Mouse (Mus musculus) neural tube, embryonic 11.5 days (tissue): ENCODE data around the gene Tekt3. TPM values are rescaled to one million over a fixed set of nuclear protein-coding genes. Genes with fewer than 3 reads are reported as not detected.

Experiments used
- ATAC-seq: fragments of 200-750 bp; cut with Nextera tagmentation; 2 replicates; pipeline ENCODE4 v1.8.0; 2017; ENCODE audit warnings: moderate number of reproducible peaks, mild to moderate bottlenecking, moderate TSS enrichment, moderate library complexity; ENCODE audit not compliant: insufficient read depth, low FRiP score, low TSS enrichment
- DNase-seq: peaks from one replicate; pipeline ENCODE4 v3.0.0-alpha.2; 2015; ENCODE audit warnings: low spot score
- H3K27ac ChIP-seq: fragments of 300-500 bp; sonication (generic); 2 replicates; pipeline ENCODE4 v1.5.1; 2014; ENCODE audit warnings: low read depth, mild to moderate bottlenecking, low read length
- H3K27me3 ChIP-seq: fragments of 300-500 bp; sonication (generic); 2 replicates; pipeline ENCODE4 v1.6.1; 2014; ENCODE audit warnings: mild to moderate bottlenecking, low read length, mixed read lengths; ENCODE audit not compliant: control insufficient read depth, insufficient read depth
- H3K36me3 ChIP-seq: fragments of 300-500 bp; sonication (generic); 2 replicates; pipeline ENCODE4 v1.6.1; 2014; ENCODE audit warnings: mild to moderate bottlenecking, low read length, moderate library complexity, mixed read lengths; ENCODE audit not compliant: control insufficient read depth, insufficient read depth
- H3K4me1 ChIP-seq: fragments of 300-500 bp; sonication (generic); 2 replicates; pipeline ENCODE4 v1.6.1; 2014; ENCODE audit warnings: low read length, mixed read lengths; ENCODE audit not compliant: control insufficient read depth, insufficient read depth
- H3K4me2 ChIP-seq: fragments of 300-500 bp; sonication (generic); 2 replicates; pipeline ENCODE4 v1.6.1; 2014; ENCODE audit warnings: low read depth, mild to moderate bottlenecking, moderate library complexity
- H3K4me3 ChIP-seq: fragments of 300-500 bp; sonication (generic); 2 replicates; pipeline ENCODE4 v1.5.1; 2014; ENCODE audit warnings: low read depth, low read length
- H3K9ac ChIP-seq: fragments of 300-500 bp; sonication (generic); 2 replicates; pipeline ENCODE4 v1.6.1; 2014; ENCODE audit warnings: mild to moderate bottlenecking, low read length
- H3K9me3 ChIP-seq: fragments of 300-500 bp; sonication (generic); 2 replicates; pipeline ENCODE4 v1.6.1; 2016; ENCODE audit warnings: low read length; ENCODE audit not compliant: control insufficient read depth
- WGBS: fragments of 180-500 bp; shearing (Covaris S2); extraction: QIAGEN DNeasy Blood & Tissue Kit; methylation state at CpG from one replicate; pipeline ENCODE4 v1.1.7; 2014; 5-methylcytosine and 5-hydroxymethylcytosine counted together
- polyA plus RNA-seq: library from polyadenylated mRNA; unstranded; fragments of >200 nt; fragmentation: Nextera tagmentation; extraction: Ambion mirVana; gene quantifications from 2 replicates; pipeline ENCODE4 v1.2.1, GENCODE M21; 2014

The Tekt3 gene
- polyA plus RNA-seq, 1 experiment from 2014 or later = not detected

DNA sequence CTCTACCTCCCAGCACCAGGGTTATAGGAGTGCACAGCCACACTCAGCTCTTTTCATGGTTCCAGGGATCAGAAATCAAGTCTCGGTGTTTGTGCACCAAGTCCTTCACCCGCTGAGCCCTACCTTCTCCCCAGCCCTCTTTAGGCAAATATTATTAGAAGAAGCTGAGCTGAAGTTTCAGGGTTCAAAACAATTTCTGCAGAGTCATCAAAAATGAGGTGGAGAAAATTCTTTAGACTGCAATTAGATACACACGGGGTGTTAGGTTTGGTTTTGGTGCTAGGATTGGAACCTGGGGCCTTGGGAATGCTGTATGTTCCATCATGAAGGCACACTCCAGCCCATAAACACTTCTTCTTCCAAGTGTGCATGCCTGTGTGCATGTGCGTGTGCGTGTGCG lies 27.2 kb downstream of the Tekt3 start:
- WGBS = 94% methylated on average over 6 of the region's 6 CpGs
- no peak for DNase-seq

DNA sequence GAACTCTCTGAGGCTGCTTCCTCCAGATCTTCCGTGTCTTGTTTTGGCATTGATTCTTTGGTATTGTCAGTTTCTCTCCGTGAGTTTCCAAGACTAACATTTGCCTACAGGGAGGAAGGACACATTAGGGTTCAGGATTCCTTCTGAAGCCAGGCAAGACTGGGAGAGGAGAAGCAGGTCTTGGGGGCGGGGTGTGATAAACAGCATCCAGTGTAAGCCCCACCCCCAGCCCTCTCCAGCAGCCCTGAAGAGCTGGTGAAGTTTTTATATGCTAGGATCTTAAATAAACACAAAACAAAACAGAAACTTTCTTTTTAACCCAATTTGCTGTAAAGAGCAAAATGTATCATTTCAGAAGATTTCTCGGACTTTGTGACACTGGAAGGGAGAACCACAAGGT lies 28.8 kb downstream of the Tekt3 start:
- ATAC-seq = no peak
- Histone ChIP-seq H3K4me2 (no peak overlapping the region), H3K4me1 (no peaks in the 10 kb centered on the region), H3K36me3 (no peaks in the 10 kb centered on the region), H3K9me3 (no peaks in the 10 kb centered on the region), H3K27ac (no peak overlapping the region), H3K27me3 (no peaks in the 10 kb centered on the region), H3K9ac (no peak overlapping the region), H3K4me3 (no peak overlapping the region)
- WGBS = 54% methylated on average over 4 of the region's 4 CpGs
- DNase-seq = no peak

More for the DNA sequence above, 27.2 kb downstream of the Tekt3 start:
- H3K9me3 ChIP-seq = no peaks in the 10 kb centered on the region
- no peak overlapping the region for H3K4me2 ChIP-seq
- H3K36me3 ChIP-seq = no peaks in the 10 kb centered on the region
- H3K4me3 ChIP-seq = no peak overlapping the region
- H3K4me1 ChIP-seq = no peaks in the 10 kb centered on the region
- no peak overlapping the region for H3K9ac ChIP-seq
- no peaks in the 10 kb centered on the region for H3K27me3 ChIP-seq
- no peak overlapping the region for H3K27ac ChIP-seq
- no peak for ATAC-seq

DNA sequence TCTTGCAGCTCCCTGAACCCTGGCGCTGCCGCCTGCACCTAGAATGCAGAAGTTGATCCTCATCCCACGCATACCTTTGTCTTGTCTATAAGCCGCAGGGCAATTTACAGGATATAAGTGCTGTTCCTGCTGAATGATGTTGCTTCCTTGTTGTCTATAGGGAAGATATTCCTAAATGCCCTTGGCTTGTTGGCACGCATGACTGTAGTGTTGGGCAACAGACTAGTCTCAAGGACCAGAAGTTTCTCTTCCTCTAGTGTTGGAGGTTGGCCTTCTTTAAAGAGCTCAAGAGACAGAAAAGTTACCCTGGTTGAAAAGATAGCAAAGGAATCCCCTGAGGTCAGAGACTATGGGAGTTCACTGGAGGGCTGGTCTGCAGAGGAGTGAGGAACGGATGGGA lies 29.5 kb downstream of the Tekt3 start:
- no peak for DNase-seq
- Histone ChIP-seq H3K4me1 (no peaks in the 10 kb centered on the region), H3K9ac (no peak overlapping the region), H3K4me2 (no peak overlapping the region), H3K27me3 (no peaks in the 10 kb centered on the region), H3K9me3 (no peaks in the 10 kb centered on the region), H3K27ac (no peak overlapping the region), H3K36me3 (no peaks in the 10 kb centered on the region), H3K4me3 (no peak overlapping the region)
- 89% methylated on average over 6 of the region's 6 CpGs for WGBS
- no peak for ATAC-seq

DNA sequence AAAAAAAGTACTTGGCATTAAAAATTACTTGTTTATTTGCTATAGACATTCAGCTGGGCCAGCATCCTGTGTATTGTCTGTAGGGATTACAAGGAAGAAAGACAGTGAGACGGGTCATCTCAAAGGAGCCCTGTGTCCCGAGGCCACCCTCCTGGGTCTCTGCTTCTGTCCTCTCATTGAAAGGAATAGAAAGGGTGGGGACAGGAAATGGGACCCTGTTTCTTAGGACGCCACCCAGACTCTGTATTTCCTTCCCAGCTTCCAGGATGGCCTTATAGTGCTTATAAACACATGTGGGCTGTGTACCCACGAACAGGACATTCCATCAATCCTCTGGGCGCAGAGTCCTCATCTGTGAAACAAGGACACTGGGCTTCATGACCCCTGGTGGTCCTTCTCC lies 30.8 kb downstream of the Tekt3 start:
- Histone ChIP-seq H3K27me3 (no peaks in the 10 kb centered on the region), H3K36me3 (no peaks in the 10 kb centered on the region), H3K4me1 (no peaks in the 10 kb centered on the region), H3K27ac (no peak overlapping the region), H3K9ac (no peak overlapping the region), H3K4me2 (no peak overlapping the region), H3K4me3 (no peak overlapping the region), H3K9me3 (no peaks in the 10 kb centered on the region)
- DNase-seq = no peak
- ATAC-seq = no peak
- WGBS = 63% methylated on average over 5 of the region's 5 CpGs

DNA sequence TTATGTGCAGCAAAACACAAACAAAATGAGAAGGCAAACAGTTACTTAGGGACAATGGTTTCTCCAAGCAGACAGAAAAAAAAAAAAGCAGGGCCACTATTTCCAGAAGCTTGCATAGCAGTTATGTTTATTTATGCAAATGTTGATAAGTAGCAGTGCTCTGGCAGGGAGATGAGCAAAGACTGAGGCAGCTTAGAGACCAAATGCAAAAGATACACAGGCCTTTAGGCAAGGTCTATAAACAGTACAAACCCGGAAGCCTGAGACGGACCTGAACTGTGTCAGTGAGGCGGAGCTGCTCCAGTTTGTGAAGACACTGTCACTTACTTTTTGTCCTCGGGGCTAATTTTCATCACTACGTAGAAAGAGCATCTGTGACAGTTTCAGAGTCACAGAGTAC lies 32.1 kb downstream of the Tekt3 start:
- Histone ChIP-seq H3K36me3 (no peaks in the 10 kb centered on the region), H3K4me3 (no peak overlapping the region), H3K9me3 (no peaks in the 10 kb centered on the region), H3K4me1 (no peaks in the 10 kb centered on the region), H3K27ac (no peak overlapping the region), H3K27me3 (no peaks in the 10 kb centered on the region), H3K9ac (no peak overlapping the region), H3K4me2 (no peak overlapping the region)
- DNase-seq (no peak), ATAC-seq (no peak)
- 79% methylated on average over 5 of the region's 5 CpGs for WGBS

DNA sequence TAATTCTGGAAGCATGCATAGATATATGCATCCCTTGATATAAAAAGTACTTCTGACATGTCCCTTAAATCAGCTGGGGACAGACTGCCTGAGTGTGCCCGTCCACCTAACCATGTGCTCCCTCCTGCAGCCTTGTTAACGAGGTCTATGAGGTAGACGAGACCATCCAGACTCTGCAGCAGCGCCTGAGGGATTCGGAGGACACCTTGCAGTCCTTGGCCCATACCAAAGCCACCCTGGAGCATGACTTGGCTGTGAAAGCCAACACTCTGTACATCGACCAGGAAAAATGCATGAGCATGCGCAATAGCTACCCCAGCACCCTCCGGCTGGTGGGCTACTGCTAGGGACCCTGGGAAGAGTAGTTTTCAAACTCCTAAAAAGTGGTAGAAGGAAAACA lies 33.0 kb downstream of the Tekt3 start:
- Histone ChIP-seq H3K27me3 (no peaks in the 10 kb centered on the region), H3K4me3 (no peak overlapping the region), H3K27ac (no peak overlapping the region), H3K9me3 (no peaks in the 10 kb centered on the region), H3K4me1 (no peaks in the 10 kb centered on the region), H3K9ac (no peak overlapping the region), H3K36me3 (no peaks in the 10 kb centered on the region), H3K4me2 (no peak overlapping the region)
- 90% methylated on average over 8 of the region's 8 CpGs for WGBS
- no peak for DNase-seq
- ATAC-seq = no peak

DNA sequence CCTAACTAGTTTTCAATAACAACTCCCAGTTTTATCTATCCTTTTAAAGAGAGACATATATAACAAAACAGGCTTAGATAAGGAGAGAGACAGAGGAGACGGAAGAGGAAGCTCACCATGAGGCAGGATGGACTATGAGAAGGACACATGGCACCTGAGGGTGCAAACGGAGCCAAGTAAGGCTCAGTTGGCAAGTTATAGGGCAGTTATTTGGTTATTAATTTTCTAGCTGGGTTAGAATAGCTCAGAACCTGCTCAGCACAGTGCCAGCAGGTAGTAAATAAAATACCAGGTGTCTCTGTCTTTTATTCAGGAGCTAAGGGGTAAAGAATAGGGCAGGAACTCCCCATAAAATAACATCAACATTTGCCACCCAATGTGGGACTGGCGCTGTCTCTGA lies 36.6 kb downstream of the Tekt3 start:
- Histone ChIP-seq H3K9me3 (no peaks in the 10 kb centered on the region), H3K36me3 (no peaks in the 10 kb centered on the region), H3K9ac (no peak overlapping the region), H3K4me1 (no peaks in the 10 kb centered on the region), H3K27me3 (no peaks in the 10 kb centered on the region), H3K4me2 (no peak overlapping the region), H3K27ac (no peak overlapping the region), H3K4me3 (no peak overlapping the region)
- no peak for ATAC-seq
- WGBS = 69% methylated on average over 3 of the region's 3 CpGs
- DNase-seq = no peak

DNA sequence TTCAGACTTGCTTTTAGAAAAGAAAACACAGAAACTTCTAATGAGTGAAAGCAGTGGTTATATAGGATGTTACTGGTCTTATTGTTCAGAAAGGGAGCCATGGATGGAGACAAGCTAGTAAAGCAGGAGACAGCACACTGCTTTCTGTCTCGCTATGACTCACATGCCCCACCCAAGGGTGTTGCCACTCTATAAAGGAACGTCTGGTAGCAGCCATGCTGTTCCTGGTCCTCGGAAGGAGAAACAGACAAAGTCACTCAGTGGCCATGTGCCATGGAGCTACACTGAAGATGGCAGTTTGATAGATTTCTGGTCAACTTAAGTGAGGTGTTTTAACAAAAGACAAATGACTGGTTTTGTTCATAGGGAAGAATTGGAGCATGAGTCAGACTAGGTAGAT lies 37.9 kb downstream of the Tekt3 start:
- no peak for ATAC-seq
- H3K4me2 ChIP-seq = no peak overlapping the region
- no peak overlapping the region for H3K27ac ChIP-seq
- WGBS = 78% methylated on average over 3 of the region's 3 CpGs
- H3K27me3 ChIP-seq = no peaks in the 10 kb centered on the region
- no peak overlapping the region for H3K9ac ChIP-seq
- H3K36me3 ChIP-seq = no peaks in the 10 kb centered on the region
- no peaks in the 10 kb centered on the region for H3K4me1 ChIP-seq
- H3K4me3 ChIP-seq = no peak overlapping the region
- no peaks in the 10 kb centered on the region for H3K9me3 ChIP-seq
- no peak for DNase-seq

DNA sequence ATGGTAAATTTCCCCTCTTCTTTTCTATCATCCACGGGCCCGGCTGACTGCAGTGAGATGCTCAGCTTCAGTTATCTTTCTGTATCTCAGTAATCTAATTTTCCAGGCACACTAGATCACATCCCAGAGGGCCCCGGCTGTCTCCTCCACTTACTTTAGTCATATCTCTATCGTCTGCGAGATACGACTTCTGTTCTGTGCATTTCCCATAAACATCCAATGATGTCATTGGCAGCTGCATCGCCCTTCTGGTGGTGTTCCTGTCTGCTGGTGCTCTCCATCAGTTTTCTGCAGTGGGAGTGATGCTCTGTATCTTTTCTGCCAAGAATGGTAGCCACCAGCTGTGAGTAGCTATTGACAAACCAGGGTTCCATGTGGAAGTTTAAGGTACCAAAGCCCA lies 41.8 kb downstream of the Tekt3 start:
- DNase-seq (no peak), ATAC-seq (no peak)
- H3K4me3 ChIP-seq = no peak overlapping the region
- no peaks in the 10 kb centered on the region for H3K9me3 ChIP-seq
- no peaks in the 10 kb centered on the region for H3K36me3 ChIP-seq
- H3K9ac ChIP-seq = no peak overlapping the region
- H3K27ac ChIP-seq = no peak overlapping the region
- H3K4me2 ChIP-seq = no peak overlapping the region
- H3K4me1 ChIP-seq = no peaks in the 10 kb centered on the region
- H3K27me3 ChIP-seq = no peaks in the 10 kb centered on the region
- WGBS = 93% methylated on average over 7 of the region's 7 CpGs
